Mouse (Mus musculus) embryonic facial prominence, embryonic 13.5 days (tissue): ENCODE measurements at regions not wholly inside any gene's neighbourhood (a gene's known extent, or its start where the extent isn't known, plus 50 kb on each side); places are given as distances from the start of the nearest gene placed in this dataset.

ENCODE experiments used
- ATAC-seq: fragments of 200-750 bp; cut with Nextera tagmentation; 2 replicates; pipeline ENCODE4 v1.8.0; 2017; ENCODE audit warnings: low read depth; ENCODE audit not compliant: insufficient number of reproducible peaks, insufficient read depth, low FRiP score, low TSS enrichment
- H3K27ac ChIP-seq: fragments of 300-500 bp; sonication (generic); 2 replicates; pipeline ENCODE4 v1.5.1; 2015; ENCODE audit warnings: moderate library complexity, mild to moderate bottlenecking, inconsistent platforms
- H3K27me3 ChIP-seq: fragments of 300-500 bp; sonication (generic); 2 replicates; pipeline ENCODE4 v1.6.1; 2015; ENCODE audit warnings: mild to moderate bottlenecking, inconsistent platforms
- H3K36me3 ChIP-seq: fragments of 300-500 bp; sonication (generic); 2 replicates; pipeline ENCODE4 v1.6.1; 2015; ENCODE audit warnings: mild to moderate bottlenecking, inconsistent platforms
- H3K4me1 ChIP-seq: fragments of 300-500 bp; sonication (generic); 2 replicates; pipeline ENCODE4 v1.6.1; 2015; ENCODE audit warnings: inconsistent platforms
- H3K4me2 ChIP-seq: fragments of 300-500 bp; sonication (generic); 2 replicates; pipeline ENCODE4 v1.6.1; 2015; ENCODE audit warnings: moderate library complexity, mild to moderate bottlenecking, inconsistent platforms
- H3K4me3 ChIP-seq: fragments of 300-500 bp; sonication (generic); 2 replicates; pipeline ENCODE4 v1.5.1; 2015; ENCODE audit warnings: mild to moderate bottlenecking, inconsistent platforms
- H3K9ac ChIP-seq: fragments of 300-500 bp; sonication (generic); 2 replicates; pipeline ENCODE4 v1.6.1; 2015; ENCODE audit warnings: mild to moderate bottlenecking, inconsistent platforms
- H3K9me3 ChIP-seq: fragments of 300-500 bp; sonication (generic); 2 replicates; pipeline ENCODE4 v1.6.1; 2016; ENCODE audit warnings: inconsistent platforms
- WGBS: fragments of 180-500 bp; shearing (Covaris S2); methylation state at CpG from one replicate; pipeline ENCODE4 v1.1.7; 2015; ENCODE audit warnings: mixed read lengths; 5-methylcytosine and 5-hydroxymethylcytosine counted together

DNA sequence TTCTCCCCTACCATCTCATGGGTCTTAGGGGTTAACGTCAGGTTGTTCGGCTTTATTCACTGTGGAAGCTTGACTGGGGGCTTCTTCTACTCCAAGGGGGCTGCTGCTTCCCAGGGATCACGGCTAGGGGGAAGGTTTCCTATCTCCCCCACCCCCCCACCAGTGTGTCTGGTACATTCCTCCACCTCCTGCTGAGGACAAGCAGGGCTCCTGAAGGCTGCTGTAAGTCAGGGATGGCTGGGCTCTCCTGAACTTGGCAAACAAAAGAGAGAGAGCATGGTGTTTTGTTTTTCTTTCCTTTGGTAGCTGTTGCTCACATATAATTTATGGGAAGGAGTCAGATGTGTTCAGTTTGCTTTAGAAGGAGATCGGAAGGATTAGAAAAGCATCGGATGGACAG is 54.7 kb upstream of the Commd3 start:
- H3K4me3 ChIP-seq: no peak overlapping the region
- no peak overlapping the region for H3K4me2 ChIP-seq
- H3K9ac ChIP-seq: no peak overlapping the region
- H3K9me3 ChIP-seq: no peaks in the 10 kb centered on the region
- H3K27me3 ChIP-seq: peaks cover 6% of the 10 kb centered on the region
- no peaks in the 10 kb centered on the region for H3K36me3 ChIP-seq
- no peak for ATAC-seq
- no peak overlapping the region for H3K27ac ChIP-seq
- H3K4me1 ChIP-seq: no peaks in the 10 kb centered on the region
- 33% methylated on average over 5 of the region's 5 CpGs for WGBS

DNA sequence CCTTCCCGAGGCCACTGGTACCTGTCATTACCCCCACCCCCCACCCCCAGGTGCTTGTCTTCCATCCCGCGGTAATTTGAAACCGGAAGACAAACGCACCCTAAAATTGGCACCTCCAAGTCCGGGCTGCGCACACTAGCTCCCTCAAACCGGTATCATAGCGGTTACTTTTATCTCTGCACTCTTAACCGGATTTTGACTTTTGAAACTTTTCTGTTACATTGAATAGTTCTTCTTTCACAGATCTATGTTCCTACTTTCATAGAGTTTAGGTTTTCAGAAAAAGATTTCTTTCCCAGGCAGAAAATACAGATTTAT is 62.4 kb upstream of the Commd3 start:
- peak overlapping the region; percentile 46 for H3K4me3 ChIP-seq
- WGBS: 3% methylated on average over 10 of the region's 10 CpGs
- no peaks in the 10 kb centered on the region for H3K9me3 ChIP-seq
- H3K4me2 ChIP-seq: peak overlapping the region; percentile 82
- H3K27ac ChIP-seq: no peak overlapping the region
- ATAC-seq: no peak
- peaks cover 24% of the 10 kb centered on the region for H3K4me1 ChIP-seq
- H3K9ac ChIP-seq: no peak overlapping the region
- H3K36me3 ChIP-seq: no peaks in the 10 kb centered on the region
- peaks cover 66% of the 10 kb centered on the region for H3K27me3 ChIP-seq

DNA sequence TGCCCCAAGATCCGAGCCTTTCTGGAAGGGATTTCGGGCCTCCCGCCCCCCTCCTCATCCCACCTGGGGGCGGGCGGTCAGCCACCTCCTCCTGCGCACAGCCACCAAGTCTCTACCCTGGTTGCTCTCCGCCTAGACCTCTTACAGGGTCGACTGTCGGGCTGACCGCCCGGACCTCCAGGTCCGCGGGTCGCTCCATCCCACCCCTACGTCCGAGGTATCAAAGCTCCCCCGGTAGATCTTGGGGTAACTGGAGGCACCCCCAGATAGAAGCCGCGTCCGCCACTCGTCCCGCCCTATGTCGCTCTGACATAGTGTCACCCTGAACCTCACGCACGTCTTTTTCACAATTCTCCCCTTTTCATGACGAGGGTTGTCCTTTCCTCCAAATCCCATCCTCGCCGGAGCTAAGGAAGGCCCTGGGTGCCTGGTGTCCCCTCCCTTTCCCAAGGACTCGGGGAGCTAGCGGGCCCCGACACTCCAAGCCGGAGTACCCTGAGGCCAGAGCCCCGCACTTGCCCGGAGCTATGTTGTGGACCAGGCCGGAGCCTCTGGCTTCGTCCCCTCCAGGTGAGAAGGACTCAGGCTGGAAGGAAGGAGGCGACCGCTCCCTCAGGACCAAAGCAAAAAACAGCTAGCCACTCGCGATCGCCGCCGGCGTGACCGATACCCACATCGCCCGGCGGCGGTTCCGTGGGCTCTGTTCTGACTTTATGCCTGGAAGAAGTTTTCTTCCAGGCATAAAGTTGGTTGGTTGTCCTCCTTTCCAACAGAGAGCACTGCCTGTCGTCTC is 62.9 kb upstream of the Commd3 start:
- peak overlapping the region; percentile 58 for H3K9ac ChIP-seq
- H3K4me1 ChIP-seq: peaks cover 24% of the 10 kb centered on the region
- no peak overlapping the region for H3K27ac ChIP-seq
- no peak for ATAC-seq
- peak overlapping the region; percentile 46 for H3K4me3 ChIP-seq
- no peaks in the 10 kb centered on the region for H3K9me3 ChIP-seq
- WGBS: 1% methylated on average over 49 of the region's 51 CpGs
- no peaks in the 10 kb centered on the region for H3K36me3 ChIP-seq
- H3K4me2 ChIP-seq: peak overlapping the region; percentile 82
- peaks cover 69% of the 10 kb centered on the region for H3K27me3 ChIP-seq

DNA sequence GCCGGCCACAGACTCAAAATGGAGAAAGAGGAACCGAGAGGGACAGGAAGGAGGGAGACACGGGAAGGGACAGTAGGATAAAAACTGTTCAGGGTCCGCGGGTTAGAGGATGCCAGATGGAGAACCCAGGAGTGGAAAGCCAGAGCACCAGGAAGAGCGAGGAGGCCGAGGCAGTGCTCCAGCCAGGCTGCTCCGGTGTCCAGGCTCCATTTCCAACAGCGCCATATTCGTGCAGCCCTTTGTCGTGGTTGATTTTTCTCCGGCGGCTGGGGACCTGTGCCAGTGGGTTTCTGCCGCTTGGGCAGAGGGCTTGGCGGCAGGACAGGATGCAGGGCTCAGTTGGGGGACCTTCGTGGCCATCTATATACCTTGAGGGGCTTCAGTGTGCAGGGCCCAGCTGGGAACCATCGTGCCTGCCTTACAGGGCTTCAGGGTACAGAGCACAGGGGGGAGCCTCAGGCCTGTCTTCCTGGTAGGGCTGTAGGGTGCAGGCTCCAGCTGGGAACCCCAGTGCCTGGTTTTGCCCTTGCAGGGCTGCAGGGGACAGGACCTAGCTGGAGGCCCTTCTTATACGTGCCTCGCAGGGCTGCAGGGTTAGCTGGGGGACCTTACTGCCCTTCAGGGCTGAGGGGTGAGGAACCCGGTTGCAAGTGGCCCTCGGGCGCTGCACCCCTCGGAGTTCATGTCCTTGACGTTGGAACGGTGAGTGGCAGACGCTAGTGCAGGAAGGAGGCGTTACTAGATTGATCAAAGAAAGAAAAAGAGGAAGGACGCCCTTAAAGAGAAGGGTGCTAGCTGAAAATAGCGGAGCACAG is 63.7 kb upstream of the Commd3 start:
- peak; percentile 59; the same call in 1 of the 2 replicates for ATAC-seq
- Histone ChIP-seq H3K4me3 (peak overlapping the region; percentile 46), H3K4me2 (peak overlapping the region; percentile 82), H3K9ac (peak overlapping the region; percentile 58), H3K27me3 (peaks cover 76% of the 10 kb centered on the region), H3K4me1 (peaks cover 24% of the 10 kb centered on the region), H3K27ac (no peak overlapping the region), H3K36me3 (no peaks in the 10 kb centered on the region), H3K9me3 (no peaks in the 10 kb centered on the region)
- WGBS: under 1% methylated on average over 29 of the region's 29 CpGs

DNA sequence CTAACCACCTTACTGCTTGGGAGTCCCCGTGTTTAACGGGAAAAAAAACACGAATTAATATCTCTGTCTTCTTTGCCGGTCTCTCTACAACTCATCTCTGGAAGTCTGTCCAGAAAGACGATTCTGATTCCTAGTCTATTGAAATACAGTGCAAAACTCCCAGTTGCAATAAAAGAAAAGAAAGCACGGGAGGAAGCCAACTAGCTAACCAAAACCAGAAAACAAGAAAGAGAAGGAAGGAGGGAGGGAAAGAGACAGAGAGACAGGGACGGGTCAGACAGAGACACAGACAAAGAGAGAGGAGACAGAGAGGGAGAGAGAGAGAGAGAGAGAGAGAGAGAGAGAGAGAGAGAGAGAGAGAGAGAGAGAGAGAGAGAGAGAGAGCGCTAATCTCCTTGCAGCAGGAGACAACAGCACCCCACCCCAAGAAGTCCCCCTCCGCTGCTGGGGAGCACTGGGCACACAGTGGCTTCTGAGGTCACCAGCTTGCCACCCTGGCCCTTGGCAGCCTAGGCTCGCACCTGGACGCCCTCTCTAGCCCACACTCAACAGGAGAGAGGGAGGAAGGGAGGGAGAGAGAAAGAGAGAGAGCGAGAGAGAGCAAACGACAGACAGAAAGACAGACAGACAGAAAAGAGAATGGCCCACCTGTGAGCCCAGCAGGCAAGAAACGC is 64.5 kb upstream of the Commd3 start:
- H3K27ac ChIP-seq: no peak overlapping the region
- ATAC-seq: no peak
- peaks cover 24% of the 10 kb centered on the region for H3K4me1 ChIP-seq
- H3K27me3 ChIP-seq: peaks cover 71% of the 10 kb centered on the region
- WGBS: under 1% methylated on average over 14 of the region's 14 CpGs
- no peaks in the 10 kb centered on the region for H3K36me3 ChIP-seq
- peak overlapping the region; percentile 82 for H3K4me2 ChIP-seq
- H3K4me3 ChIP-seq: peak overlapping the region; percentile 46
- H3K9ac ChIP-seq: peak overlapping the region; percentile 58
- no peaks in the 10 kb centered on the region for H3K9me3 ChIP-seq

DNA sequence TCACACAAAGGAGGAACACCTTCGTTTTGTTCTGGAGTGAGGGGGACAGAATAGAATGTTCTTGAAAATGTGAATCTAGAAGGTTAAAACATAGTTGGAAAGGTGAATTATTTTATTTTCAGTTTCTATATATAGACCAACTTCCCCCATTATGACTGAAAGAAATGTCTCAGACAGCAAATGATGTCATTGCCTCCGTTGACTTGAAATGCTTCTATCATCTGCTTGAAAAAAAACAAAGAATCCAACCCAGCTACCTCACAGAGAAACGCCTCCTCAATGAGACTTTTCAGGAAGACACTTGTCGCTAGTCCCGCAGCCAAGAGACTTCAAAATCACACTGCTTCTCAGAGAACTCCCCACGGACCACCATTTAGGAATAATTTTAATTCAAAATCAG is 65.1 kb upstream of the Commd3 start:
- Histone ChIP-seq H3K27me3 (peaks cover 67% of the 10 kb centered on the region), H3K4me3 (peak overlapping the region; percentile 46; the same call in 1 of the 2 replicates), H3K4me2 (peak overlapping the region; percentile 82)

DNA sequence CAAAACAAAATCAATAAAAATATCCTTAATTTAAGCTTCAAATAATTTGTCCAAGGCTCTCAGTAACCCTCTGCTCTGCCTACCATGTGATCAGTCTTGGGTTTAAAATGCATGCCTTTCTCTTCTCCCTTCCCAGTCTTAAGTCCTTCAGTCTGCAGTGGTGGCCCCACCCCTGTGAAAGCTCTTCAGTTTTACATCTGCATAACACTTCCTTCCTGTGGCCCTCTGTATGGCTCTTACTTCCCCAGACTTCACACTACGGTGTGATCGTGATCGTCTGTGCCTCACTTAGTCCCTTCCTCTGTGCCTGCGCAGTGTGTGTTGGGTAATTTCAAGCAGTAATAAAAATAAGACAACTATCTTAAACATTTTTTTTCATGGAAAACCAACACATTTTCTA is 80.0 kb upstream of the Commd3 start:
- WGBS: 72% methylated on average over 4 of the region's 4 CpGs
- Histone ChIP-seq H3K27ac (no peak overlapping the region), H3K4me1 (no peaks in the 10 kb centered on the region), H3K27me3 (peaks cover 6% of the 10 kb centered on the region), H3K9me3 (no peaks in the 10 kb centered on the region), H3K36me3 (no peaks in the 10 kb centered on the region), H3K4me3 (no peak overlapping the region), H3K9ac (no peak overlapping the region), H3K4me2 (no peak overlapping the region)
- no peak for ATAC-seq

More for the DNA sequence above, 65.1 kb upstream of the Commd3 start:
- ATAC-seq: no peak
- H3K36me3 ChIP-seq: no peaks in the 10 kb centered on the region
- H3K9ac ChIP-seq: no peak overlapping the region
- WGBS: 6% methylated on average over 6 of the region's 6 CpGs
- H3K9me3 ChIP-seq: no peaks in the 10 kb centered on the region
- H3K27ac ChIP-seq: no peak overlapping the region
- H3K4me1 ChIP-seq: peaks cover 24% of the 10 kb centered on the region

DNA sequence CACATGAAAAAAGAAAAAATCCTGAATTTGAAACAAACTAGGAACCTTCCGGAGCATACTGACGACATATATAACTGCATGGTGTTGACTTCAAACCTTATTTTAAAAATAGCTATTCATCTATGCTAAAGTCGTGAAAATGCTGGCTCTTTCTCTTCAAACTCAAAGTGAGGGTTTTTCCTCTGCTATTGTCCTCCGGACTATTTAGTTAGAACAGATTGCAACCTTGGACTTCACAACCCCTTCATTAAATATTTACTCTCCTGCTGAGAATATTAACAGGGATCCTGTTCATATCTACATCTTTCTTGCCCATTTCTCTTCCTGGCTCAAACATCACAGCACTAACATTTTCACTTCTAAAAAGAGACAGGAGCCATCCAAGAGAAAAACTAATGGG is 84.0 kb upstream of the Commd3 start:
- H3K4me3 ChIP-seq: peak overlapping the region; percentile 65
- peaks cover 10% of the 10 kb centered on the region for H3K27me3 ChIP-seq
- 3% methylated on average over 4 of the region's 4 CpGs for WGBS
- peak overlapping the region; percentile 69 for H3K9ac ChIP-seq
- H3K4me2 ChIP-seq: peak overlapping the region; percentile 68
- H3K9me3 ChIP-seq: no peaks in the 10 kb centered on the region
- H3K4me1 ChIP-seq: no peaks in the 10 kb centered on the region
- no peak overlapping the region for H3K27ac ChIP-seq
- ATAC-seq: no peak
- no peaks in the 10 kb centered on the region for H3K36me3 ChIP-seq

DNA sequence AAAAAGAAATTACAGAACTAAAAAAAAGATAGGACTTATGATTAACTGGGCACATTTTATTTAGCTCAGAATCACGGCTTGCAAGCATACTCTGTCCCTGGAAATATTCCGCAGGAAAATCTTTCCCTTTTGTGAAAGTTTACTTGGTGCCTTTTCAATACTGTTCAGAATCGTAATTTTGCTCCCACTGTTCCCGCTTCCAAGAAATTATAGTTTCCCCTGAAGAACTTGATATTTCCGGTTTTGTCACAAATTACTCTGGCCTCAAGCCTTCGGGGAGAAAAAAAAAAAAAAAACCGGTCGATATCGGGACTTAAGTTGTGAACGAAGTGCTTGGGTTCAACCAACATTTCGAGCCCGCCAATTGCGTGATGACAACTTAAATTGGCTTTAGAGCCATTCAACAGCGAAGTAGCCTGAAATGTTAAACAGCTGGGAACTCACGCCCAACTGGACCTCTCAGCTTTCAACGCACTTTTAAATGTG is 84.4 kb upstream of the Commd3 start:
- Histone ChIP-seq H3K4me2 (peak overlapping the region; percentile 68), H3K36me3 (no peaks in the 10 kb centered on the region), H3K27me3 (peaks cover 10% of the 10 kb centered on the region), H3K9me3 (no peaks in the 10 kb centered on the region), H3K4me3 (peak overlapping the region; percentile 65), H3K27ac (0 out of 2 replicates have a peak overlapping the region, but pooled peaks have one; percentile 53), H3K4me1 (no peaks in the 10 kb centered on the region), H3K9ac (peak overlapping the region; percentile 69)
- ATAC-seq: no peak
- WGBS: under 1% methylated on average over 16 of the region's 16 CpGs

DNA sequence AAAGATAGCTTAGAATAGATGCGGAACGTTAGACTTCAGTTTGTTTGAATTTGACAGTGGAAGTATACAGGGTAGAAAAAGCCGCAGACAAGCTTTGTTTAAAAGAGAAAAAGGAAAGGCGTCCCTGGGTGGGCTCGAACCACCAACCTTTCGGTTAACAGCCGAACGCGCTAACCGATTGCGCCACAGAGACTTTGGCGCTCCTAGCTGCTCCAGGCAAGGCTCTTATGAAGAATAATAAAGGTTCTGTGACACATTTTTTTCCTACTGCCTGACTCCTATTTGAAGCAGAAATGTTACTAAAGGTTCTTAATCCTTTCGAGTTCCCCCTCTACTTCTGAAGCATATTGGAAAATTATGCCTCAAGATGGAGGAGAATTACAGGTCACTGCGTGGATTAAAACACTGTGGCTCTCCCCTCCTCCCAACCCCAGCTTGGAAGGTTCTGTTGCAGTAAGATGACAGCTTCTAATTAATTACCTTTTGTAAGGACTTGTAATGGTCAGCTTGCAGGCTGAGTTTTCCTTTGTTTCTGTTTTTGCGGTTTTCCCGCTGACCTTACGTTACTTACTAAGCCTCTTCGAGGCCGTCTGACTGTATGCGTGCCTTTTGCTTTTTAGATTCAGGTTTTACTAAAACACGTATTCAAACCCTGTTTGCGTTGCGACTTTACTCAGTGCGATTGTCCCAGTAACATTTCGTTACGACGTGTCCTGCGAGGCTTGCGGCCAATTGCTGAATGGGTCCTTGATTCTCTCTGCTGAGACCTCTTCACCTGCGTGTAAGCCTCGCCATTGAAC is 85.1 kb upstream of the Commd3 start:
- peak overlapping the region; percentile 53; the same call in 1 of the 2 replicates for H3K27ac ChIP-seq
- WGBS: under 1% methylated on average over 31 of the region's 31 CpGs
- H3K4me1 ChIP-seq: no peaks in the 10 kb centered on the region
- H3K9ac ChIP-seq: peak overlapping the region; percentile 69
- no peaks in the 10 kb centered on the region for H3K9me3 ChIP-seq
- peak overlapping the region; percentile 68 for H3K4me2 ChIP-seq
- H3K4me3 ChIP-seq: peak overlapping the region; percentile 65
- H3K27me3 ChIP-seq: peaks cover 10% of the 10 kb centered on the region
- ATAC-seq: 0 out of 2 replicates have a peak, but pooled peaks have one; percentile 69
- H3K36me3 ChIP-seq: no peaks in the 10 kb centered on the region
